Mouse (Mus musculus) limb, embryonic 15.5 days (tissue): Measurements from ENCODE around the gene Mlec. TPM values are rescaled to one million over a fixed set of nuclear protein-coding genes. Genes with fewer than 3 reads are reported as not detected.
A peak's percentile ranks its signal among the peaks of the same experiment; 100 is the strongest.

Experiments used
- ATAC-seq: fragments of 200-750 bp; cut with Nextera tagmentation; 2 replicates; pipeline ENCODE4 v1.8.0; 2017; ENCODE audit warnings: low read depth, moderate TSS enrichment; ENCODE audit not compliant: insufficient number of reproducible peaks, low FRiP score, low TSS enrichment
- H3K27ac ChIP-seq: fragments of 300-500 bp; sonication (generic); 2 replicates; pipeline ENCODE4 v1.5.1; 2015; ENCODE audit warnings: moderate library complexity, mild to moderate bottlenecking, inconsistent platforms
- H3K27me3 ChIP-seq: fragments of 300-500 bp; sonication (generic); 2 replicates; pipeline ENCODE4 v1.6.1; 2015; ENCODE audit warnings: inconsistent platforms
- H3K36me3 ChIP-seq: fragments of 300-500 bp; sonication (generic); 2 replicates; pipeline ENCODE4 v1.6.1; 2015; ENCODE audit warnings: inconsistent platforms
- H3K4me1 ChIP-seq: fragments of 300-500 bp; sonication (generic); 2 replicates; pipeline ENCODE4 v1.6.1; 2015; ENCODE audit warnings: inconsistent platforms
- H3K4me2 ChIP-seq: fragments of 300-500 bp; sonication (generic); 2 replicates; pipeline ENCODE4 v1.6.1; 2015; ENCODE audit warnings: mild to moderate bottlenecking, inconsistent platforms
- H3K4me3 ChIP-seq: fragments of 300-500 bp; sonication (generic); 2 replicates; pipeline ENCODE4 v1.5.1; 2015; ENCODE audit warnings: mild to moderate bottlenecking, inconsistent platforms
- H3K9ac ChIP-seq: fragments of 300-500 bp; sonication (generic); 2 replicates; pipeline ENCODE4 v1.6.1; 2015; ENCODE audit warnings: inconsistent platforms
- H3K9me3 ChIP-seq: fragments of 300-500 bp; sonication (generic); 2 replicates; pipeline ENCODE4 v1.6.1; 2016; ENCODE audit warnings: inconsistent platforms
- WGBS: fragments of 180-500 bp; shearing (Covaris S2); methylation state at CpG from one replicate; pipeline ENCODE4 v1.1.7; 2015; 5-methylcytosine and 5-hydroxymethylcytosine counted together
- polyA plus RNA-seq: library from polyadenylated mRNA; unstranded; fragments of >200 nt; fragmentation: Nextera tagmentation; extraction: Ambion mirVana; gene quantifications from 2 replicates; pipeline ENCODE4 v1.2.1, GENCODE M21; 2015

The Mlec gene
- polyA plus RNA-seq, 1 experiment from 2014 or later, result 97.9 TPM

DNA sequence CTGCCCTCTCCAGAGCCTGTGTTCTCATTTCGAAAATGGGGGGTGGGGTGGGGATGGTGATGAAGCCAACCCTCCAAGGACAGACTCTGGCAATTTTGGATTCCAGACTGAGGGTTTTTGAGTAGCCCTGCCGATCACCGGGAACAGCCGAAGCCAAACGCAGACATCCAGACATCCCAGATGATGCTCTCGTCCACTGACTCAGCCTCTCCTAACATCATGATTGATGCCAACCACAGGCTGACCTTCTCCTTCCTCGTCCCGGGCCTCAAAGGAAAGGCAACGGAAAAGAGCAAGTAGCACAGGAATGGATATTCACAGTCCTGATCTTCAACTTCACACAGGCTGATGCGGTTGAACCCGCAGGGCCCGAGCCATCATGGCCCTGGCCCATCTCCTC lies 32.1 kb upstream of the Mlec start:
- peaks cover 42% of the 10 kb centered on the region for H3K4me1 ChIP-seq
- H3K4me3 ChIP-seq, result no peak overlapping the region
- peaks cover 60% of the 10 kb centered on the region for H3K27me3 ChIP-seq
- no peak overlapping the region for H3K9ac ChIP-seq
- no peak overlapping the region for H3K4me2 ChIP-seq
- H3K36me3 ChIP-seq, result no peaks in the 10 kb centered on the region
- ATAC-seq, result no peak
- WGBS, result 68% methylated on average over 12 of the region's 12 CpGs
- H3K9me3 ChIP-seq, result no peaks in the 10 kb centered on the region
- H3K27ac ChIP-seq, result no peak overlapping the region

DNA sequence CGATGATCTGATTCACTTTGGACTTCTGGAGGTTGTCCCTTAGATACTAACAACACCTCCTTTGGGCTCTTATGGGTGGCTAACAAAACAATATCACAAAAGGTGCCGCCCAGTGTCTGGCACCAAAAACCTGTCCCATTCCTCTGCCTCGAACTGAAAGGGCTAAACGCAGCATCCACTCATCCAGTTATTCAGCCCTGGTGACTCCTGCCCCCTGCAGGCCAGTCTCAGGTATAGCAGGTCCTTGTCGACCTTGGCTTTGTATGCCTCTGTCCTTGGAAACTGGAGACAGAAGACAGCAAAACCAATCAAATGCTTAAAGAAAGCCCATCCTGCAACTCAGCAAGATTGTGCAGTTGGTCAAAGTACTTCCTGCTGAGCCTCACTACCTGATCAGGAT lies 30.8 kb upstream of the Mlec start:
- no peak overlapping the region for H3K4me2 ChIP-seq
- H3K27me3 ChIP-seq, result peaks cover 49% of the 10 kb centered on the region
- H3K36me3 ChIP-seq, result no peaks in the 10 kb centered on the region
- WGBS, result 56% methylated on average over 5 of the region's 5 CpGs
- no peak overlapping the region for H3K9ac ChIP-seq
- ATAC-seq, result no peak
- H3K4me1 ChIP-seq, result peaks cover 33% of the 10 kb centered on the region
- H3K27ac ChIP-seq, result no peak overlapping the region
- H3K4me3 ChIP-seq, result no peak overlapping the region
- H3K9me3 ChIP-seq, result no peaks in the 10 kb centered on the region

DNA sequence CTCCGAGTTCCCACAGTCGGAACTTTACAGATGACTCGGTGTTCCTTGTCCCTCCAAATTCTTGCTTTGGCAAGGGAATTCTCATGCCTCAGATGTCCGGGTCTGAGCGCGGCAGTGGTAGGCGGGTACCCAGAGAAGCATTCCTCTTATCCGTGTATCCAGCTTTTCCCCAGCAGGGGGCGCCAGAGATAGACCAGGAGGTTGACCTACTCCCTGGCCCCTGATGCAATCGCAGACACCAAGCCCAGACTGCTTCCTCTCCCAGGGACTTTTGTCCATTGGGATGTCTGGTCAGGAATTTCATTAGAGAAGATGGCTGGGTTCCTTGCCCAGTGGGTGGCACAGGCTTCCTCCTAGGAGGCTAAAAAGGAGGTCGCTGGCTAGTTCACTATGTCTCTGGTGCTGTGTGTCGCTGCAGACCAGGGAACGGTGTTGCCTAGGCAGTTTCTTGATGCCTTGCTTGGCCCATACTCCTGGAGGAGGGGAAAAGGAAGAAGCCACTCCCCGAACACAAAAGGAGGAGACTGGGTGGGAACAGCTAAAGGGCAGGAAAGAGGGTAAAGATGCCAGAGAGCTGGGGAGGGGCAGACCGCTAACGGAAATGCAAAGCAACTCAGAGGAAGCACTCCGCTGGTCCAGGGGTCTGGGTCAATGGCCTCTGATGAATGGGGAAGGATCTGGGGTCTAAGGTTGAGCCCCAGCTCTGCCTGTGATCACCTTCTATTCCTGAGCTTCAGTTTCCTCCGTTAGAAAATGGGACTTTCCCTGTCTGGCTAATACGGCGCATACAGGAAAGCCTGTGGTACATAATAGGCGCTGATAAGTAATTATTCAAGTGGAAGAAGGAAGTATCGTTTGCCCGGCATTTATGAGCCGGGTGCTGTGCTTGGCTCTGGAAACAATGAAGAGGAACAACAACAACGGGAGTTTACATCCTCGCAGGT lies 29.5 kb upstream of the Mlec start:
- peak overlapping the region; percentile 37 for H3K4me2 ChIP-seq
- H3K36me3 ChIP-seq, result no peaks in the 10 kb centered on the region
- peaks cover 36% of the 10 kb centered on the region for H3K27me3 ChIP-seq
- 15% methylated on average over 26 of the region's 26 CpGs for WGBS
- H3K9ac ChIP-seq, result no peak overlapping the region
- peaks cover 26% of the 10 kb centered on the region for H3K4me1 ChIP-seq
- no peak for ATAC-seq
- no peak overlapping the region; the same call in 1 of the 2 replicates for H3K27ac ChIP-seq
- no peaks in the 10 kb centered on the region for H3K9me3 ChIP-seq
- no peak overlapping the region; the same call in 1 of the 2 replicates for H3K4me3 ChIP-seq

DNA sequence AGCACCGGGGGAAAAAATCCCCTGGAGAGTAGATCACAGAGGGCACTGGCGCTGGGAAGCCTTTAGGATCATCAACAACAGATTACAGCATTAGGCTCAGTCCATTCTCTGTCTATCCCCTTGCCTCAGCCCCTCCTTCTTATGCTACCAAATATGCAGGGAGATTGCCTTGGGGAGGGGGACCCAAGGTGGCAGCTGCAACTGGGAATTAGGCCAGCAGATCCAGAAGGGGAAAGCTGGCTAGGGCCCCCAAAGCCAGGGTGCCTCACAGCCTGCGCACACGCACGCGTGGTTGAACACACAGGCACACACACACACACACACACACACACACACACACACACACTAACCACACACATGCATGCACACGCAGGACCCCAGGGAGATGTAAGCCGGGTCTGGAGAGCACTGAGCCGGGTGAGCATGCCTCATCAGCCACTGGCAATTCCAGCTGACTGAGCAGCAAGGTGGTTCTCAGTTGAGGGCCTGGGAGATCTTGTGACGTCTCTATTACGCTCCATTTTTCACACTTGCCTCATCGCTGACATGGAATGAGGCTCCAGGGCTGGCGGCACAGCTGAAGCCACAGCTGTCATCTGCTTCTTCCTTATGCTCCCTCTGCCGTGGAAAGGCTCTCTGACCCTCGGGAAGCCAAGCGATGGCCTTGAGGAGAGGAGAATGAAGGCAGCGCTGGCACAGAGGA lies 28.5 kb upstream of the Mlec start:
- Histone ChIP-seq H3K4me1 (peaks cover 32% of the 10 kb centered on the region), H3K4me3 (no peak overlapping the region), H3K27me3 (peaks cover 26% of the 10 kb centered on the region), H3K9ac (no peak overlapping the region), H3K36me3 (no peaks in the 10 kb centered on the region), H3K4me2 (peak overlapping the region; percentile 37), H3K27ac (no peak overlapping the region), H3K9me3 (no peaks in the 10 kb centered on the region)
- no peak for ATAC-seq
- 36% methylated on average over 17 of the region's 17 CpGs for WGBS

DNA sequence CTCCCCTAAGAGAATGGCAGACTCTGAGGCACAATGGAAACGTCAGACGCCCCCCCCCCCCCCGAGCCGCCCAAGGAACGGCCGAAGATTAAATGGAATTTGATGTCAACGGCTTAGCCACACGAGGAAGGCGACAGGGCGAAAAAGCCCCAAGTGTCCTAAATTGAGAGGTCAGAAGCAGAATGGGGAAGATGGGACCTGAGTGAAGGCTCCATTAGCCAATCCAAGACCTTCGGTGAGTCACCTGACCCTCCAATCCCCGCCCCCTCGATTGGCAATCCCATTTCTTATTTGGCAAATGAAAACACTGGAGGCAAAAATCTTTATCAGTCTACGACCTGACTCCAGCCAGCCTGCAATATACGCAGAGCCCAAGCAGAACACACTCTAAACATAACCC lies 26.7 kb upstream of the Mlec start:
- 33% methylated on average over 15 of the region's 15 CpGs for WGBS
- no peak overlapping the region for H3K27ac ChIP-seq
- no peaks in the 10 kb centered on the region for H3K36me3 ChIP-seq
- peaks cover 8% of the 10 kb centered on the region for H3K27me3 ChIP-seq
- H3K9ac ChIP-seq, result no peak overlapping the region
- H3K9me3 ChIP-seq, result no peaks in the 10 kb centered on the region
- peaks cover 34% of the 10 kb centered on the region for H3K4me1 ChIP-seq
- H3K4me2 ChIP-seq, result no peak overlapping the region
- H3K4me3 ChIP-seq, result no peak overlapping the region
- no peak for ATAC-seq

DNA sequence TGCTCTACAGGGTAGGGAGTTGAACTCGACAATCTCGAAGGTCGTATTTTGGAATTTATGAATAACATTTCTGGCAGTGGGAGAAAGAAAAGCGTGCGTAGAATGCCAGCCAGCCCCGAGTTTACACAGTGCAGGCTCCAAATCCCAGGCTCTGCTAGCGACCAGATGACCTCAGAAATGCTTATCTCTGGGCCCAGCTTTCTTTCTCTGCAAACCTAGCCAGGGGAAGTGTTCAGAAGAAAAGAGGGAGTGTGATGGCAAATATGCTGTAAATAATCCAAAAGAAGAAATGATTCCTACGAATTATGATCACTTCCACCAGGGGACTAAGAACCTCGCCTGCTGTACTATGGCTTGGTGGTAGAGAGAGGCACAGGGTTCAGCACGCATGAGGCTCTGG lies 25.5 kb upstream of the Mlec start:
- no peak for ATAC-seq
- Histone ChIP-seq H3K27ac (no peak overlapping the region), H3K27me3 (peaks cover 5% of the 10 kb centered on the region), H3K9ac (no peak overlapping the region), H3K9me3 (no peaks in the 10 kb centered on the region), H3K36me3 (no peaks in the 10 kb centered on the region), H3K4me3 (no peak overlapping the region), H3K4me1 (peaks cover 34% of the 10 kb centered on the region), H3K4me2 (no peak overlapping the region)
- 63% methylated on average over 10 of the region's 10 CpGs for WGBS

DNA sequence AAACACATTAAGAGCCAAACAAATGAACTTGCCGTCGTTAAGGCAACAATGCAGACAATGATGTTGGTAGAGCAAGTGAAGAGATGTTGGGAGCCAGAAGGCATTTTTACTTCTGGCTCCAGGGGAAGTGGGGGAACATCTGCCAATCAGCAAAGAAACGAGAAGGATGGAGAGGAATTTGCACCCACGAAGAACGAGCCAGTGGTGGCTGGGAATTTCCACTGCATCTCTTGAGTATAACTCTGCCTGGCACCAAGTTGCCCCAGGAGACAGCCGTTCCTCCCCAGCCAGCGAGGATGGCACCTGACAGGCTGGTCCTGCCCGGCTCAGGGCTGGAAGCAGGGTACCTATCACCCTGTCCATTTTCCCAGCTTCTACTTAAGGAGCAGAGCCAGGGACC lies 24.9 kb upstream of the Mlec start:
- Histone ChIP-seq H3K4me1 (peaks cover 34% of the 10 kb centered on the region), H3K27me3 (peaks cover 4% of the 10 kb centered on the region), H3K36me3 (no peaks in the 10 kb centered on the region), H3K9ac (no peak overlapping the region), H3K4me3 (no peak overlapping the region), H3K9me3 (no peaks in the 10 kb centered on the region), H3K27ac (no peak overlapping the region), H3K4me2 (no peak overlapping the region)
- no peak for ATAC-seq
- 68% methylated on average over 8 of the region's 8 CpGs for WGBS

DNA sequence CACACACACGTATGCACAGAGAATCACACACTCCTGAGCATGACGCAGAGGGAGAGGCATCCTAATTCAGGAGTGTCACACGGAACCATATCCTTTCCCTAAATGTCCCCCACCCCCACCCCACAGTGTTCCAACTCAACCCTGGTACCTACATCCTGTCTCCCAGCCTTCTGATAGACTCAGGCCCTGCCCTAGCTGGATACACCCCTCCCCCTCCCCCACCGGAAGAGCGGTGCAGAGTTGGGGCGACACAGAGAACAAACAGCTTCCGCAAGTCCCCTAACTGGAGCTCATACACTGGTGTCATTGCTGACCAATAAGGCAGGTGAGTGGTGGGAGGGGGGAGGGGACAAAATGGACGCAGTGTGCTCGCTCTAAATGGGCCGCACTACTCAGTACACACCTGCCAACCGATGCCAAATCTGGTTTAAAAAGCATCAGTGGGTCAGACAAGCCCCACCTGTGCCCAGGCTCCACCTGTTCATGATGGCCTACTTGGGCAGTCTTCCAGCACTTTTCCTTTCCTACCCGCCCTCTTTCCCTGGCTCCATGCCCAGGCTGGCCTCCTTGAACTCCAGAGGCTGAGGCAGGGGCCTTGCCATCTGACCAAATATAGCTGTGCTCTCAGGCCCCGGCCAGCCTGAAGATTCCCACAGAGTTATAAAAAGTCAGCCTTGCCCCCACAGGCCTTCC lies 23.4 kb upstream of the Mlec start:
- 71% methylated on average over 13 of the region's 13 CpGs for WGBS
- peaks cover 20% of the 10 kb centered on the region for H3K4me1 ChIP-seq
- no peak overlapping the region for H3K4me3 ChIP-seq
- H3K27ac ChIP-seq, result no peak overlapping the region
- H3K9me3 ChIP-seq, result no peaks in the 10 kb centered on the region
- no peak overlapping the region for H3K4me2 ChIP-seq
- H3K36me3 ChIP-seq, result no peaks in the 10 kb centered on the region
- H3K27me3 ChIP-seq, result no peaks in the 10 kb centered on the region
- H3K9ac ChIP-seq, result no peak overlapping the region
- peak; percentile 47; the same call in 1 of the 2 replicates for ATAC-seq

DNA sequence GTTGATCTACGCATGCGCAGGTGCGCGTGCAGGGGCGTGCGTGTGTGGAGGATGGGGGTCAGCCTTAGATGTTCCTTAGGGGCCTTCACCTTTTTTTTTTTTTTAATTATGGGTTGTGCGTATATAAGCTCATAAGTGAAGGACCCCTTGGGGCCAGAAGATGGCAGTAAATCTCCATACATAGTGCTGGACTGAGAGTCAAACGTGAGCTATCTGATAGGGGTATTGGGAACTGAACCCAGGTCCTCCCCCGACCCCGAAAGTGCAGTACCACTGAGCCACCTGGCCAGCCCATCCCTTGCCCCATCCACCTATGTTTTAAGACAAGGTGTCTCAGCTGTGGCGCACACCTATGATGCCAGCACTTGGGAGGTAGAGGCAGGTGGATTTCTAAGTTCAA lies 21.6 kb upstream of the Mlec start:
- H3K9ac ChIP-seq, result no peak overlapping the region
- H3K4me1 ChIP-seq, result peaks cover 18% of the 10 kb centered on the region
- no peaks in the 10 kb centered on the region for H3K9me3 ChIP-seq
- no peak overlapping the region for H3K4me2 ChIP-seq
- H3K36me3 ChIP-seq, result no peaks in the 10 kb centered on the region
- no peaks in the 10 kb centered on the region for H3K27me3 ChIP-seq
- WGBS, result 87% methylated on average over 11 of the region's 11 CpGs
- no peak overlapping the region for H3K4me3 ChIP-seq
- no peak overlapping the region for H3K27ac ChIP-seq
- ATAC-seq, result no peak

DNA sequence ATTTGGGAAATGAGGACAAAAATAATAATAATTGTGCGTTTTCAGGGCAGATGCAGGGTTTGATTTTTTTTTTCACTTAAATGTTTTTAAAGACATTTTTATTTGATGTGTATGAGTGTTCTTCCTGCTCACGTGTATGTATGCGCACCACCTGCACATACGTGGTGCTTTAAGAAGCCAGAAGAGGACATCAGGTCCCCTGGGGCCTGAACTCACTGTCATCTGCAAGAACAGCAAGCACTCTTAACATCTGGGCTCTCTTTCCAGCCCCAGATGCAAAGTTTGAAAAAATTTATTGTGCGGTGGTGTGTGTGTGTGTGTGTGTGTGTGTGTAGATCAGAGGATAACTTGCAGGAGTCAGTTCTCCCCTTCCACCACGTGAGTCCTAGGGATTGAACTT lies 19.9 kb upstream of the Mlec start:
- H3K9me3 ChIP-seq, result no peaks in the 10 kb centered on the region

DNA sequence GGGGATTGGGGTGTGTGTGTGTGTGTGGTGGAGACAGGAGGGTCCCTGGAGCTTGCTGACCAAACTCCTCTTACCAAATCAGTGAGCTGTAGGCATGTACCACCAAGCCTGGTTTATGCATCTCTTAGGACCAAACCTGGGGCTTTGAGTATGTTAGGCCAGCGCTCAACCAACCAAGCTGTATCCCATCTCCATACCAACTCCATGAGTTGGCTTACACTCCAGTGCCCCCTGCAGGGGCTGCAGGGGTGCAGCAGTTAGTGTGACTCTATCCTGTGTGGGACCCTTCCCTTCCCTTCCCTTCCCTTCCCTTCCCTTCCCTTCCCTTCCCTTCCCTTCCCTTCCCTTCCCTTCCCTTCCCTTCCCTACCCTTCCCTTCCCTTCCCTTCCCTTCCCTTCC lies 16.6 kb upstream of the Mlec start:
- no peak for ATAC-seq
- no peaks in the 10 kb centered on the region for H3K36me3 ChIP-seq
- H3K4me2 ChIP-seq, result no peak overlapping the region
- H3K4me3 ChIP-seq, result no peak overlapping the region
- no peaks in the 10 kb centered on the region for H3K4me1 ChIP-seq
- 93% methylated on average over 1 of the region's 1 CpGs for WGBS
- no peaks in the 10 kb centered on the region for H3K27me3 ChIP-seq
- H3K9ac ChIP-seq, result no peak overlapping the region
- H3K27ac ChIP-seq, result no peak overlapping the region
- H3K9me3 ChIP-seq, result no peaks in the 10 kb centered on the region

More for the DNA sequence above, 19.9 kb upstream of the Mlec start:
- ATAC-seq, result no peak
- 71% methylated on average over 6 of the region's 6 CpGs for WGBS
- H3K4me3 ChIP-seq, result no peak overlapping the region
- H3K36me3 ChIP-seq, result no peaks in the 10 kb centered on the region
- H3K4me1 ChIP-seq, result peaks cover 14% of the 10 kb centered on the region; the same call in 1 of the 2 replicates
- H3K27ac ChIP-seq, result no peak overlapping the region
- no peak overlapping the region for H3K4me2 ChIP-seq
- H3K27me3 ChIP-seq, result no peaks in the 10 kb centered on the region
- H3K9ac ChIP-seq, result no peak overlapping the region

DNA sequence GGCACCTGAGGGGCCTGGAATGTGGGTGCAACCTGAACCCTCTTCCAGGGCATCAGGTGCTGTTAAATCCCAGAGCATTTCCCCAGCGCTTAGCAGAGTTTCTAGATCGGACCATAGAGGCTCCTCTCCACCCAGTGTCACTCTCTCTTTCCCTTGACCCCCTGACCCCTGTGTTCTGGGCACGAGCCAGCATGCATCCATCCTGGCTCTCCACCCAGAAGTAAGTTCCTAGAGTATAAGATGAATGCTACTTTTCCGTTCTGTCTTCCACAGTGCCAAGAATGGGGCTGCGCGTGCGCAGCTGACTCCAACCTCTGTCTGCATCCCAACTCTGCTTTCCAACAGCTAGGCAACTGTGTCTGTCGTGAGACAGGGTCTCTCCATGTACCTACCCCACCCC lies 12.2 kb upstream of the Mlec start:
- no peak overlapping the region for H3K4me2 ChIP-seq
- H3K27ac ChIP-seq, result no peak overlapping the region
- peaks cover 17% of the 10 kb centered on the region for H3K4me1 ChIP-seq
- H3K9me3 ChIP-seq, result no peaks in the 10 kb centered on the region
- H3K4me3 ChIP-seq, result no peak overlapping the region
- no peak overlapping the region for H3K9ac ChIP-seq
- no peaks in the 10 kb centered on the region for H3K27me3 ChIP-seq
- ATAC-seq, result no peak
- WGBS, result 86% methylated on average over 8 of the region's 8 CpGs
- H3K36me3 ChIP-seq, result no peaks in the 10 kb centered on the region
